Mouse (Mus musculus): ENCODE measurements around the gene Pnpla8.
"Not testable (repeated sequence)": the region's sequence is repeated elsewhere in the genome, so short reads cannot be mapped to it uniquely, and the experiment has no call there.

Gene Pnpla8

DNA sequence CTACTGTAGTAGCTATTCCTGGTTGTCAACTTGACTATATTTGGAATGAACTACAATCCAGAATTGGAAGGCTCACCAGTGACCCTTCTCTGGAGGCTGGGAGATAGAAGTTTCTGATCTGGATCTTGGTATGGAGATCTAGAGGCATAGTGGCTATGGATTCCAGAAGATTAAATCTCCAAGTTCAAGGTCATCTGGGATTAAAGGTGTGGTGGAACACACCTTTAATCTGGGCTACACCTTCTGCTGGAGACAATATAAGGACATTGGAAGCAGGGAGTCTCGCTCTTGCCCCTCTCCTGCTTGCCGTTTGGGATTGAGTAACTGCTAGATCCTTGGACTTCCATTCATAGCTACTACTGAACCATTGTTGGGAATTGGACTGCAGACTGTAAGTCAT is at the start of gene Pnpla8:
TSS of gene Pnpla8 (plus strand) at position 301 of the 400 bp plus-strand sequence.
- not testable (repeated sequence) for DNase-seq

DNA sequence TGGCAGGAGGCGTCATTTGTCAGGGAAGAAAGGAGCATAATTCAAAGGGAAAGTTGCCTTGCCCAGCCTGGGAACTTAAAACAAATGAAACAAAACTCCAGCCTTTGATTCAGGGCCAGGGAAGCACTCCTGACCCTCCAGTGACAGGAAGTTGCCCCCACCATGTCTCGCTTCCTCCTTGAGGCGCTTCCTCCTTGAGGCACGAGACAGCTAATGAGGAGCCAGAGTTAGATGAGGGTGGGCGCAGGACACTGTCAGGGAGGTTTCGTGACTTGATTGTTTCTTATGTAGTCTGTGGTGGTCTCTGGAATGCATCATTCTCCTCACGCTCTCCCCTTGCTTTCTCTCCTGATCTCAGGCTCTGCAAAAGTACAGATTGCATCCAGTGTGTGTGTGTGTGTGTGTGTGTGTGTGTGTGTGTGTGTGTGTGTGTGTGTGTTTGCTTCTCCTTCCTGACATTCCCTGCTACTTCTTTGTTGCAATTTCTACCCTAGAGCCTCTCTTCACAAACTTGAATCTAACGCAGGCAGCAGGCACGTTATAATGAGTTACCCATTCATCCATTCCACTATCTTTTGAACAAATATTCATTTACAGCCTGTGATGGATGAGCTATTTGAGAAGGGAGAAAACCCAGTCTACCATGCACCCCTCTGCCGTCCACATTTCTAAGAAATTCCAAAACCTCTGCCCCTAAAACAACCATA is 44.7 kb upstream of the Pnpla8 start:
- DNase-seq = peak; percentile 23

DNA sequence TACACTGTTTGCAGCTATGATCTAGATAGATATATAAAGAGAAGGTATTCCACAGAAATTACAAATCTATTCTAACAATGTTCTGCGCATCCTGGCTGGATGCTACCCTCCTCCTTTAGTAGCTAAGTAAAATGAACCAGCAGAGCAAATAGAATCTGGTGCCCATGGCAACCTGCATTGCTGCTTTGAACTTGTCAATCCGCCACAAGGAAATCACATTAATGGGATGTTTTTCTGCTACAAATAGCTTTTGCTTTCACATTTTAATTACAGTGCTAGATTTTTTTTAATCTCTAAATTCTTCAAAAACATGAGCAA is 44.2 kb upstream of the Pnpla8 start:
- no peak for DNase-seq

DNA sequence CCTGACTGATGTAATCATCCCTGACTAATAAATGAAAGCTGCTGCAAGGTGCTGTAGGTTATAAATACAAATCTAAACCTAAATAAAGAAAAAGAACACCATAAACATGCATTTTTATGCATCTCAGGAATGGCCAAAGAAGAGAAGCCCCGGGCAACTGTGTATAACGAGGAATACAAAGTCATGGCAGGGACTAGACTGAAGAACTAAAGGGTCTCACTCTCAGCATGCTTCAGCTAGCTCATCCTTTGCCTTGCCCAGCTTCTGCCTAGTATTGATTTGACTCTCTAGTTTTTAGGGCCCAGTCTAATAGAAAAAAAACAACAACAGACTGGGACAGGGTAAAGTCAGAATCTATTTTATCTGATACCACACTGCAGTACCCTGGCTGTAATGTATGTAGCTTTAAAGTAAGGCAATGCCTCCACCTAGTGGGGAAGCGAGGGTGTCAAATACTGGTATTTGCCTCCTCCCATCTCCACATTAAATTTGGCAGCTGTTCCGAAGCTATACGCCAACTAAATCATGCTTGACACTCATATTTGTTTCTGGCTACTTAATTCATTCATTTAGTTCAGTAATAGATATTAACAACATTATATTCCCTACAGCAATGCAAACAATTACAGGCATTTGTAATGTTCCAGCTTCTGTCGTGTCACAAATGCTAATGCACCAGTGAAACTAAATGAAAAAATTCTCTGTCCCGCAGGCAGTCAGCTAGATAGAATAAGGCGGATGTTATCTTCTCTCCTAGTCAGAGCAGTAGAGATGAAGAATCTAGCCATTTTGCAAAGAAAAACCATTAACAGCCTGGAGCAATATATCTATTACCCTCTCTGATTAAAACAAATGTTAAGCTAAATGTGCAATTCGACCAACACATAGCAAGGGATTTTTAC is 39.8 kb upstream of the Pnpla8 start:
- DNase-seq = peak; percentile 50

DNA sequence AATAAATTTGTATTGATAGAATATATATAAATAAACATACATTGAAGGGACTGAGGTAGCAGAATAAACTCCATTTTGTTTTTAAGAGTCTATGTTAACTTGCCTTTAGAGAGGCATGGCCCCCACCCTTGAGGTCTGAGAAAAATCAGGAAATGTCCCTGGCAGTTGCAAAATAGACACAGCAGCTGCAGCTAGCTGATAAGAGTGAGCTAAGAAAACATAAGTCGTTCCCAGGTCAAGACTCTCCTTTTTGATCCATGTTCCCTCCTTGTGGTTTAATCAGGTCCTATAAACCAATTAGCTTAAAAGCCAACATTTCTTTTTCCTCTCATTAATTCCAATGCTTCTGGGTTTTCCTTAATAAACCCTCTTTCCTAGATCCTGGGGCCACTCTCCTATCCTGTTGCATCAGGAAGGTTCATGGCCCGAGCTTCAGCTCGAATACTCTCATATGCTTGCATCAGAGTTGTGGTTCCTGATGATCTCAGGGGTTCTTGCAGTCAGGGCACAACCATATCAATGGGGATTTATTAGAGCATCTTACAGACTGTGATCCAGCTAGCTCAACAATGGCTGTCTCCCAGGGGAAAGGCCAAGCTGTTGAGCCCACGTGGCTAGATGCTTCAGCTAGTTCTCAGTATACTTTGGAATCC is 23.2 kb upstream of the Pnpla8 start:
- peak; percentile 23 for DNase-seq

DNA sequence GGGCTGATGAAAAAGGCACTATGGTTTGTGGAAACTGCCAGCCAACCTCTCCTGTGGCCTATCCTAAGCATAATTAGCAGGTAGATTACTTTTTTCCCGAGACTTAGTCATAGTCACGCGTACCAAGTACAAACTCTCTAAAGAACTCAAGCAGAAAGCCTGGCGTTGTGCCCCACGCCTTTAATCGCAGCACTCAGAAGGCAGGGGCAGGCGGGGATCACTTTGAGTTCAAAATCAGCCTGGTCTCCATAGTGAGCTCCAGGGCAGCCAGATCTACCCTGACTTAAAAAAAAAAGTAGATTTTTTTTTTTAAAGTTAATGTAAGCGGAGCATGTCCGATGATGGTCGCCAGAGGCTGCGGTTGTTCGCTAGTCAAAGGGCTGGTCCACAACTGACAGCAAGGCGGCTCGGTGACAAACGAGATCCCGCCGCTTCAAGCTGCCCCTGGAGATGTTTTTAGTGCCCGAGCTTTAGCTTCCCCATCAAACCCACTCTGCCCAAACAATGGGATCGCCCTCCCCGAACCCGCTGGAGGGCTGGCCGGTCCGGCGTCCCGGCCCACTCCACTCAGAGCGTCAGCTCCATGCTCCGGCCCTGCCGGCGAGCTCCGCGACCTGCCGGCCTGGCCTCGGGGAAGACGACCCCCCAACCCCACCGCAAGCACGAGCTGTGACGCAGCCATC is 11.9 kb upstream of the Pnpla8 start:
- DNase-seq = peak; percentile 42

DNA sequence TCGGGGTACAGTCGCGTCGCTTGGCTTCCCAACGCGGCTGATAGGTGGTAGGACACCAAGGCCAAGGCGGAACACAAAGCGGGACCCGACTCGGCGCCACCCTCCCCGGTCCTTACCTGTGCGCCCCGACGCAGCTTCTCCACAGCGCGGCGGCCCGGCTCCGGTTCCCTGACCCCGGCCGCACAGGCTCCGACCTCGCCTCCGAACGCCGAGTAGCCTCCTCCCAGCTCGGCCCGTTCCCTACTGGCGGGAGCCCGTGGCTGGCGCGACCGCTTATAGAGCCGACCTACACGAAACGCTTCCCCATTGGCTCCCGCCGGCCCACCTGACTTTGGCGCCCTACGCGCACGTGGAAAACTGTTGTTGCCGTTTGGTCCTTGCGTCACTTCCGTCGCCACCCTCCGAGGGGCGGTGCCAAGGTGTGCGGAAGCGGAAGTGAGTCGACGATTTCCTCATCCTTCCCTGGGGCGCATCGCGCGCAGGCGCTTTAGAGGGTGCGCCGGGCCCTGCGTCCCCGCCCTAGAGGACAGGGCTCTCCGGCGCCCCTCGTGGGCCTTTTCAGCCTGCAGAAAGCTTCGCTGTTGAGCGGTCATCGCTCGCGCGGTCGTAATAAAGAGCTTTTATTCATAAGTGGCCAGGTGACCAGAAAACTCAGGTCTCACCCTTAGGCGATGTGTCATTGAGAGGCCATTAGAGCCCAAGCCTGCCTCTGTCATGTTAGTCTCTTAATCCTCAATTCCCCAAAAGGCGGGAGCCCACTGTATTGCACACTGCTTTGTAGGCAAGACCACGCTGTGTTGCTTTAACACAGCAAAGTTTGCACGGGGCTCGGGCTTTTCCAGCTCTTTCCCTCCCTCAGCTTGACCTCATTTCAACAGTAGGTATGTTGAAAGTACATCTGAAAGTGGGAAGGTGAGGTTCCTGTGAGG is 11.1 kb upstream of the Pnpla8 start, which contains the start of gene Dnajb9:
TSS of gene Dnajb9 (minus strand) at position 503 of the 929 bp plus-strand sequence.
- DNase-seq = peak; percentile 100

DNA sequence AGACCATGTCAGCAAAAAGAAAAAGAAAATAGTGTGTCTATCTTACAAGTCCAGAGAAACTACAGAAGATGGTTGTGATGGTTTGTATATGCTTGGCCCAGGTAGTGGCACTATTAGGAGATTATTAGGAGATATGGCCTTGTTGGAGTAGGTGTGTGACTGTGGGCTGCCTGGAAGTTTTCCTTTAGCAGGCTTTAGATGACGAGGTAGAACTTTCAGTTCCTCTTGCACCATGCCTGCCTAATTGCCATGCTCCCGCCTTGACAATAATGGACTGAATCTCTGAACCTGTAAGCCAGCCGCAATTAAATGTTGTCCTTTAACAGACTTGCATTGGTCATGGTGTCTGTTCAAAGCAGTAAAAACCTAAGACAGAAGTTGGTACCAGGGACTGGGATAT is 9.6 kb upstream of the Pnpla8 start:
- DNase-seq = no peak

DNA sequence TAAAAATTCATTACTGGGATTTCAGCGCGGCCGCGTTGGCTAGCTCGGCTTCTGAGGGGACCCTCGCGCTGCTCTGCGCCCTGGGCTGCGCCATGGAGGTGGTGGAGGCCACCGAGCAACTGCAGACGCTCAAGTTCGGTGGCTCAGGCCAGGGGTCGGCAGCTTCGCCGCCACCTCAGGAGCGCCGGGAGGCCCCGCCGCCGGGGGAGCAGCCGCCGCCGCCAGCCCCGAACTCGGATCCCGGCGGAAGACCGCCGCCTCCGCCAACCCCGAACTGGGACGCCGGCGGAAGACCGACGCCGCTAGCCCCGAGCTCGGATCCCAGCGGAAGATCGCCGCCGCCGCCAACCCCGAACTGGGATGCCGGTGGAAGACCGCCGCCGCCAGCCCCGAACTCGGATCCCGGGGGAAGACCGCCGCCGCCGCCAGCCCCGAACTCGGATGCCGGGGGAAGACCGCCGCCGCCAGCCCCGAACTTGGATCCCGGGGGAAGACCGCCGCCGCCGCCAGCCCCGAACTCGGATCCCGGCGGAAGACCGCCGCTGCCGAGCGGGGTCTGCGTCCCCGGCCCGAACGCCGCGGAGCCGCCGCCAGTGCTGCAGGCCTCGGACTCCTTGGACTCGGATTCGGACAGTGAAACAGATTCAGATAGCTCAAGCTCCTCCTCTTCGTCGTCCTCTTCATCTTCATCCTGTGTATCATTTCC is 634 bp downstream of the Pnpla8 start:
- DNase-seq = peak; percentile 24

DNA sequence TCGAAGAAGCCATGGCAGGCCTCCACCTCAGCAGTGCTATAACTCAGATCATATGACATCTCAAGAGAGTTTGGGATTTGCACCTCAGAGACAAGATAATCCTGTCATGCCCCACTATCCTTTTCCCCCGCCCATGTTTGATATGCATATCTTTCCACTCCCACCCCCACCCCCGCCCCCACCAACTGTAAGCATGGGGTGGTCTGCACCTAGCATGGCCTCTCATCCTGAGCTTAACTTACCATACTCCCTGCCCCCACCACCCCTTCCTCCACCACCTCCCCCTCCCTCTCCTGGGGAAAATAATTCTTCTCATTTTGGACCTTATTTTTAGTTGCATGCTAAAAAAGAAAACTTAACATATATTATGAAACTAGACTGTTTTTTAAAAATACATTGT is 1.9 kb downstream of the Pnpla8 start:
- no peak for DNase-seq

DNA sequence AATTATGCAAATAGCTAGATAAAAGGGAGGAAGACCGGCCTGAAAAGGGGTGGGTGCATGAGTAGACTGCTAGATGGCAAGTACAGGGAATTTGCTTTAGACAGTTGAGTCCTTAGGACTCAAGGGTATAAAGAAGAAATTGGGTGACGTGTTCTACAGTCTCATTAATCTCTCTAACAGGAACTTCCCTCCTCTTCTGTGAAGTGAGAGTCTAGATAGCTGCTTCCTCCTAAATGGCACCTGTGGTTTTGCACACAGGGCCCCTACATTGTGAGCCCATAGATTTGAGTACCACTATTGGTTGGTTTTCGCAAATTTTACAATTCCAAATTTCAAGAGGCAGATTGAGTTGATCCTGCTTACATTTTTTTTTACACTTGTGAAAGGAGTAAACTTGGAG is 3.5 kb downstream of the Pnpla8 start:
- no peak for DNase-seq

DNA sequence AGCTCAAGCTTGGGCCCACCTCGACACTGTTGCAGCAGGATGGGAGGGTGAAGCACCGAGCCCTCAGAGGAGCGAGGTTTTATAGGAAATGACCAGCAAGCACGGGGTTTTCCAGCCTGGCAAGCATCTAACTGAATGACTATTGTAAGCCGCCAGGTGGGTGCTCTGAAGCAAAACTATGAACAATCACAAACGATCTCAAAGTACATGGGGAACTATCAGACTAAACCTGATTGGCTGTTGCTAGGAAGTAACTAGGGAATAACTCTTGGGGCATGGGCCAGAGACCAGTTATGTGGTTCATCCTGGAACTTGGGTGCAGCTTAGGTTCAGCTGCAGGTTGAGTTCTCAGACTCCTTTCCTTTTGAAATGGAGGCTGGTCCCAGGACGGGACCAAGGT is 19.9 kb downstream of the Pnpla8 start:
- DNase-seq = no peak

DNA sequence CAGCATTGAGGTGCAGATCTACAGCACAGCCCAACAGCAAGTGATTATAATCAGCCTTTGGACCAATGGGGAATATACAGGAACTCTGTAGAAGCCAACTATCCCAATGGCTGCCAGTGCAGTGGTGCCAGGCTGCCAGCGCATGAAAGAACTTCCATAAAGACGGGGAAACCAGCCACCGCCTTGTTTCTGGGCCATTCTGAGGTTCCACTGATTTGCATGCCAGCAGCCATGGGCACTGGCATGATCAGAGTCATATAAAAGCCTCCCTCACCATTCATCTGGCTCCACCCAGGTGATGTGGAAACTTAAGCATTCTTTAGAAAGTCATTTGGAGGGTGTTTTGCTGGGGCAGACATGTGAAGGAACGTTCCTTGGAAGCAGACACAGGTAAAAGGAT is 21.2 kb downstream of the Pnpla8 start:
- DNase-seq = no peak

DNA sequence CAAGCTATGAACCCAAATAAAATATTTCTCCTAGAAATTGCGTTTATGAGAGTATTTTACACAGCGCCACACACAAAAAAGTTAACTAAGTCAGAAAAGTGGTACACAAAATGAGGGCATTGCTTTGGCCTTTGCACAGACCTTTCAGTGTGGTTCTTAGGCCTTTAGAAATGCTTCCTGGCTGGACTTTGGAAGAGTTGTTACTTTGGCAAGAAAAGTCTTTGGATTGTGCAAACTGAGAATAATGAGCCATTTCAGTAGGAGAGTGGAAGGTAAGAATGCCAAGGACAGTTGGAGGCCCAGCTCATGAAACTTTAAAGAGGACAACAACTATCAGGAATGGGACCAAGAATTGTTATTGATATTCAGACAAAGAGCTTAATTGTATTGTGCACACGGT is 24.6 kb downstream of the Pnpla8 start:
- no peak for DNase-seq

DNA sequence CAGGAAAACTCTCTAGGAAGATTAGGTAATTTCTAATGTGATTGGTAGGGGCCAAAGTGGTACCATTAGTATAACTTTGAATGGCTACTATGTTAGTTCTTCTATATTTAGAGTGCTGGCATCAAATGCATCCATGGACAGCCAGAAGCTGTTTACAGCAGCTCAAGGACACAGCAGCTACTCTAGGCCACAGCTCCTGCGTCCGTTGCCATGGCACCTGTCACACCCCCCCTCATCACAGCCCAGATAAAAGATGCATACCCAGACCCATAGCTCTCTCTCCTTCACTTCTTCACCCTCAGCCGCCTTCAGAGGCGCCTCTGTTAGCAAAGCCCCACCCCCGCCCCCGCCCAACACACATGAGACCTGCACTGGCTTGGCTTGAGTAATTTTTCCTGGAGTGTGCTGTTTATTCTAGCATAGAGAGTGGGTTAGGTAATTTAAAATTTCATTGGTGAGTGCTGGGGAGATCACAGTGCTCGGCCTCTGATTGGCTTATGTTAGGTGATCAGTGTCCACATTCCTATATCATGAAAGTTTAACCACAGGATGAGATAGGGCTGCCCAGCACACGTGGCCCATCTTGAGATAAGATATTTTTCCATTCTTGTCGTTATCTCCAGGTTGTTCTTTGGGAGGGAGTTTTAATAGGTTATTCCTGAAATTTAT is 27.3 kb downstream of the Pnpla8 start:
- DNase-seq = no peak

DNA sequence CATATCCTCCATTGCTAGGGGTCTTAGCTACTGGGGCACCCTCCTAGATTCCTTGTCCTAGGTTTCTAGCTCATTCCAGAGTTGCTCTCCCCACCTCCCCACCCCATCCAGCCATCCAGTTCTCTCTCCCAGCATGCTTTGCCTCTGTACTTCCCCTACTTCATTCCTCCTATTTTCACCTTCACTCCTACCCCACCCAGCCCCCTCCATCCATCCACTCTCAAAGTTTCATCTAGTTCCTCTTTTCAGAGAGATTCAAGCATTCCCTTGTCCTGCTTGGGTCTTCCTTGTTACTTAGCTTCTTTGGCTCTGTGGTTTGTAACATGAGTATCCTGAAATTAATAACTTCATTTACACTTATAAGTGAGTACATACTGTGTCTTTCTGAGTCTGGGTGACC is 41.4 kb downstream of the Pnpla8 start:
- DNase-seq = no peak

DNA sequence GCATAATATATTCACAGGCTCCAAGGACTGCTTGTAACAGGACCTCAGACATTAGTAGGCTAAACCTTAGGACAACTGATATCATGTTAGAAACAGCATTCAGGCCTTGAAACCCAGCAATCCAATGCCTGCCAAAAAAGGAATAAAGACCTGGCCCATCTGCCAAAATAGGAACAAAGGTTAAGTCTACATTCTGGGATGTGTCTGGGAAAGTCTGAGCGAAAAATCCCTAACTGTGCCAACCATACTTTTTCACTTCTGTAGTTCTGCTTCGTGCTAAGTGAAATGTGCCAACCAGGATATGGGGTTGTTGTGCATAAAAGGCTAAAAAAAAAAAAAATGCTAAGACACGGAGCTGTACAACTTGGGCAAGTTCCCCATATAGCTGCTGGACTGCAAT is 44.5 kb downstream of the Pnpla8 start:
- no peak for DNase-seq

DNA sequence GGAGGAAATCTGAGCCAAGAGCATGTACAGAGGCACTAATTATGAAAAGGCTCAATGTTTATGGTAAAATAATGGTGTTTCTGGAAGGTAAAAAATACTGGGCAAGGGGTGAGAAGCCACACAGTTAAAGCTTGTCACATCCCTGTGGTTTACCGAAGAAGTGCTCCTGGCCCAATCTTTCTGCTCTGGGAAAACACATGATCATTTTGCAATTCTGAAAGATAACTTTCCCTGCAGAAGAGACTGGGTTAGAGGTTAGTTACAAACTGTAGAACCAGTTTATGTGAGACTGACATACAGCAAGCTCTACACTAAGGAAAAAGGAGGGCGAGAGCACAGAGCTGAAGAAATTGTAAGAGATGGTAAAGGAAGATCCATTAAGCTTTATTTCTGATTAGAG is 46.0 kb downstream of the Pnpla8 start:
- no peak for DNase-seq

DNA sequence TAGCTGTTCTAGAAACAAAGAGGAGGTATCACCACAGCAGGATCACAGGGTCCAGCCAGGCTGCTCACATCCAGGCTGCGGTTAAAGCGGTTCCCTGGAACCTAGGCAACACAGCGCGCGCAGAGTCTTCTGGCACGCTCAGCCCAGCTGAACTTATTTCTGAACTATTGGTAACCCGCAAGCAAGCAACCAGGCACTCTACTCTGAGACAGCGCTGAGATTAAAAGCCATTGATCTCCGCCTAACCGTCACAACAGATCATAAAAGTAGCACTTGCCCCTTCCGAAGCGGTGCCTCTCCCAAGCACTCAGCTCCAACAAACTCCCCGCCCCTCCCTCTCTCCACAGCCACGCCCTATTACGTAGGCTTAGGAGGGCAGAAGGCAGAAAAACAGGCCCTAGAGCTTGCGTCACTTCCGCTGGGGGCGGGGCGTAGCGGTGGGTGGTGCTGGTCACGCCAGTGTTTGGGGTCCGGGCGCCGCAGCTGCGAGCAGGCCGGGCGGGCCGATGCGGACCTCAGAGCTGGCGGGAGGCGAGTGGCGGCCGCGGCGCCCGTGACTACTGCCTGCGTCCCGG is 47.6 kb downstream of the Pnpla8 start:
- DNase-seq = peak; percentile 100

DNA sequence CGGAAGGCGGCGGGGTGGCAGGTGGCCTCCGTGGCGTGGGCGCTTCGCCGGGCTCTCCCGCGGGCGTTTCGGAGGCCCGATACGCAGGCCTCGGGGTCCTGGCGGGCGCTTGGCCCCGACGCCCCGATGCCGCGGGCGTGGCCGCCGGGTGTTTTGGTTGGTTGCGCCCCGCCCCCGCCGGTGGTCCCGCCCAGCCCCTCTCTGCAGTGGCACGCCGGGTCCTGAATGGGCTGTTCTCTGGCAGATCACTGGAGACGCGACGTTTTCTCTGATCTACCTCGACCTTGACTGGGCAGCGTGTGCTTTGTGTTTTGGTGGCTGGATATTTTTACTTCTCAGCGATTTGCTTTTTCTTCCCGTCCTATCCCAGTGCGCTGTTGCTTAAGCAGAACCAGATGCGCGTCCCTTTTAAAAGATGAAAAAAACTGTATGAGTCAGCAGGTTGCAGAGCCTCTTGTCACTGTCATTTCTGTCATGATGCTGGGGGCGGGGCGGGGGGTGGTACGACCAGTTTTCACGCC is 48.2 kb downstream of the Pnpla8 start:
- DNase-seq = peak; percentile 86
